Mouse (Mus musculus) CD4-positive helper T cell, adult 2 months (primary cell): ENCODE measurements around the gene Fam83g.

Experiments used
- DNase-seq: peaks from one replicate; pipeline ENCODE4 v3.0.0-alpha.2; 2012; ENCODE audit warnings: low read depth, missing footprints, low spot score

The Fam83g gene

GRCm38 (mm10) chr11:61715130-61715529, 31.2 kb downstream of the Fam83g start:
- DNase-seq = peak; percentile 15

- no peak for DNase-seq
These were observed 34.1 kb downstream of the Fam83g start for GRCm38 (mm10) chr11:61717990-61718389.

- no peak for DNase-seq
These were observed 35.5 kb downstream of the Fam83g start for GRCm38 (mm10) chr11:61719387-61719786.

DNA sequence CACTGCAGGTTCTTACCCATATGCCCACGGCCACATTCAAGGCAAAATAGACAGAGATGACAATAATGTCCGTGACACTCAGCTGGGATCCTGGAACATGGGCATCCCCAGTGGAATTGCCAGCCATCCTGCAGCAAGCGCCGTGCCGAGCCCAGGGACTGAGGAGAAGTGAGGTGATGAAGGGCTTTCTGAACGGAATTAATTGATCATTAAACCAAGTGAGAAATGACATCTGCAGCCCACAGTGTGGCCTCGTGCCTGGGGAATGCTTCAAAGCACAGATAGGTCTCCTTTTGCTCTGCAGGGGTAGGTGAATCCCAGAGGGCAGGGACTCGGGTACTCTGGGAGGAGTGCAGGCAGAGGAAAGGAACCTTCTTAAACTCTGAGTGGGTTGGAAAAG, 35.9 kb downstream of the Fam83g start:
- DNase-seq = no peak

- no peak for DNase-seq
These were observed 36.7 kb downstream of the Fam83g start, which contains the start of gene Slc5a10 for GRCm38 (mm10) chr11:61720636-61721035. TSS of gene Slc5a10 (minus strand) at chr11:61720826.

DNA sequence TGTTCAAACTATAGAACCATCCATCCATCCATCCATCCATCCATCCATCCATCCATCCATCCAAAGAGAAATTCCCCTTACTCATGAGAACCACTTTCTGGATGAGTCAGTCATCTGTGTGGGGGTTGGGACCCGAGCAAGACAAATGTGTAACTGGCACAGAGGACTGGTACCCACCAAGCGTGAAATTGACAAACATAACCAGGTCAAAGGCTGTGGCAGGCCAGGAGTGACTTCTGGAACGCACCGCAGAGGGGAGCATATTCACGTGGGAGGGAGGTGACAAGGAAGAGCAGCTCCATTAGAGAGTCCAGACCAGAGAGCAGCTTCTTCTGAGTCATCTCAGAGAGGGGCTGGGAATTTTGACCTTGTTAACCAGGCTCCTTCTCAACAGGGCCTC, 38.2 kb downstream of the Fam83g start:
- DNase-seq = no peak

DNA sequence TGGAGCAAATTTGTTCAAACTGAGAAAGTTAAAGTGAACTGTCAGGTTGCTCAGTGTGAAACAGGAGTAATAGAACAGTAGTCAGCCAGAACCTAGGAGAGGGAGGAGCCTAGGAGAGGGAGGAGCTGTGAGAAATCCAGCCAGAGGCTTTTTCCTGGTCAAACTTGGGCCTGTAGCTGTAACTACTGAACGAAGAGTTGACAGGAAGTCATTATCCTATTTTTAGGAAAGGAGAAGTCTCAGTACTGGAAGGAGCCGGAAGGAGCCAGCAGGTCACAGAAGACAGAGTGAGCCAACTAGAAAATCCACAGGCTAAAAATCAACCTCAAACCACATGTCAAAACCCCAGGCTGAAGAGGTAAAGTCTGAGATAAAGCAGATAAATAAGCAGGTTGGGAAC, 44.1 kb downstream of the Fam83g start:
- DNase-seq = peak; percentile 11

DNA sequence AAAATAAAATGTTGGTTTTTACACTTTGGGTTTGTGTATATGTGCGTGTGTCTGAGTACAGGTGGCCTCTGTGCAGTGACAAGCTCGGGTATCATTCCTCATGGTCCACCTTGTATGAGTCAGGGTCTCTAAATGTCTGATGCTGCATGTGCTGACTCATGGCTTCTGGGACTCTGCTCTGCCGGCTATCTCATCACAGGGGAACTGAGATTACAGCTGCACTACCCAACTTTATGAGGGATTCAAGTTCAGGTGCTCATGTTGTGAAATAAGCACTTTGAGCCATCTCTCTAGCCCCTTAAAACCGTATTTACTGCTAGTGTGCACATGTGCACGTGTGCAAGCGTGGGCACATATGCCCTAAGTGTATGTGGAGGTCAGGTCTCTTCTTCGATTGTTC, 48.8 kb downstream of the Fam83g start:
- no peak for DNase-seq

DNA sequence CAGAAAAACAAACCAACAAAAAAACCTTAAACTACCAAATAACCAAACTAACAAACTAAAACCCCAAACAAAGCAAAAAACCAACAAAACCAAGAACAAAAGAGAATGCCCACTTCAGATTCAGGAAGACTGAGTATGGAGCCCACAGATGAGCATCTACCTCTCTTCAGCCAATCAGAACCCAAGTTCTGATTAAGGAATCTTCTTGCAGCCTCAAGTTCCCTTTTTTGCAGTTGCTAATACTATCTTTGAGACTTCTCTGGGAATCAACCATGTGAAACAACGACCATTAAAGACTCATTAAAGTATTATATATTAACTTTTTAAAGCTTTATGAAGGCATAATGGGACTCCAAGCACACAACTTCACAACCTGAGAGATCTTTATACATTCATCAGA, 53.4 kb downstream of the Fam83g start:
- DNase-seq = no peak

GRCm38 (mm10) chr11:61740500-61740899, 56.6 kb downstream of the Fam83g start:
- DNase-seq = no peak

DNA sequence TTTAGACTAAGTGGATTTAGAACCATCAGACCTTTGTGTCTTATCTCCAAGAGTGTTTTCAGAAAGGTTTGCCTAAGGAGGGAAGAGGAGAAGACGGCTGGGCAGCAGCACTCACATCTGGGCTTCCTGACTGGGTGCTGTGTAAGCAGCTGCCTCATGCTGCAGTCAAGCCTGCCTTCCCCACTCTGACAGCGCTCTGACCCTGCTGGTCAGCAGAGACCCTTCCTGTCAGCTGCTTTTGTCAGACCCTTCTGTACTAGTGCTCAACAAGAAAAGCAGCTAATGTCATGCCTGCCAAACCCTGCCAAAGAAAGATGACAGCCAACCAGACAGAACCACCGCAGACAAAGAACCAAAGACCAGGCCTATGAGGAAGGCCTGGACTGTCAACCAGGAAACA, 59.9 kb downstream of the Fam83g start:
- no peak for DNase-seq

DNA sequence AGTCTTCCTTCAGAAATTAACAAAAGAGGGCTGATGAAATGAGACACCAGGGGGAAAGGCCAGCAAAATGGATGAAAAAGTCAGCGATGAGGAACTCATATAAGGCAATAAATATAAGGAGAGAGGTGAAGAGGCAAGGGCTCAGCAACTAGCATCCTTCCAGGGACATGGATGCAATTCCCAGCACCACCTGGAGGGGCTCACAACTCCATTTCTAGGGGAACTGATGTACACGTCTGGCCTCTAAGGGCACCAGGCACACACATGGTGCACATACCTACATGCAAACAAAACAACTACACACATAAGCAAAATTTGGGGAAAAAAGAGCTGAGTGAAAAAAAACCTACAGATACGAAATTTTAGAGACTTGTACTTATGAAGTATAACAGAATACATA, 60.6 kb downstream of the Fam83g start:
- DNase-seq = no peak

DNA sequence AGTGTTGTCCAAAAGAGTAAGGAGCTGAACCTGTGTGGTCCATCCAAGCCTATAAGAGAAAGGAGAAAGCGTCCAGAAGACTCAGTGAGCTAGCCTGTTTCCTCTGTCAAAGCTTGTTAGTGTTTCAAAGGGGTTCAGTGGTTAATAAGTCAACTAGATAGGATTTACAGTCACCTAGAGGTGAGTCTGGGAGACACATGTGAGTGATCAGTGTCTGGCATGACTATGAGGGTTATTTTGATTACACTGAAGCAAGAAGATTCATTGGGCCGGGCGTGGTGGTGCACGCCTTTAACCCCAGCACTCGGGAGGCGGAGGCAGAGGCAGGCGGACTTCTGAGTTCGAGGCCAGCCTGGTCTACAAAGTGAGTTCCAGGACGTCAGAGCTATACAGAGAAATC, 61.9 kb downstream of the Fam83g start:
- DNase-seq = no peak

DNA sequence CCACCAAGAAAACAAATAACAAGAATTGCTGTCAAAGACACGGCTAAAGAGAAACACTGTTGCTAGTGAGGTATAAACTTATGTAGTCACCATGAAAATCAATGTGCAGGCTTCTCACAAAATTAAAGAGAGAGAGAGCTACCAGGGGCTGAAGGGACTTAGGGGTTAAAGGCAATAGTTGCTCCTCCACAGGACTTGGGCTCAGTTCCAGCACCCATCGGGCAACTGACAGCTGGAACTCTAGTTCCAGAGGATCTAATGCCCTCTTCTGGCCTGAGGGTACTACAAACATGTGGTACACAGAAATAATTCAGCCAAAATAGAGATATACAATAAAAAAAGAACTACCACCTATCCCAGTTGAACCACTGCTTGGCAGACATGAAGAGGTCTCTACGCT, 63.3 kb downstream of the Fam83g start:
- no peak for DNase-seq

- peak; percentile 21 for DNase-seq
These were observed 67.7 kb downstream of the Fam83g start for GRCm38 (mm10) chr11:61751612-61752011.

DNA sequence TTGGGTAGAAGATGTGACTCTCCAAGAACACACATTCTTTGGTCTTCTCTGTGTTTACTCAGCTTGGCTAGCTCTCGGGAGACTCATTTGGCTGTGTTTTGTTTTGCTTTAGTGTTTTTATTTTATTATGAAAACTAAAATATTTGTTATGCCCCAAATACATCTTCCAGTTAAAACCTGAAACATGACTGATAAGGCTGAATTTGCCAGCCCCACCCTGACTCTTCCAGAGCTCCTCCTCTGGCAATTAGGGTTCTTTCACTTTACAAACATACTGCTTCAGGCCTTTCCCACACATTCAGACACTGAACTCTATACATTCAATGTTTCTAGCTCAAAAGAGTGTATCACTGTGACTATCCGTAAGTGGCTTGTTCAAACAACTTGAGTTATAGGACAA, 73.3 kb downstream of the Fam83g start:
- DNase-seq = no peak
